Mouse (Mus musculus): Measurements from ENCODE around the gene Glipr1l1. TPM values are rescaled to one million over a fixed set of nuclear protein-coding genes. Genes with fewer than 3 reads are reported as not detected.
"Not testable (repeated sequence)": the region's sequence is repeated elsewhere in the genome, so short reads cannot be mapped to it uniquely, and the experiment has no call there.

Glipr1l1 gene
- not detected in 2 replicates for polyA plus RNA-seq (2014; fragmentation: Nextera tagmentation; extraction: Ambion mirVana)

DNA sequence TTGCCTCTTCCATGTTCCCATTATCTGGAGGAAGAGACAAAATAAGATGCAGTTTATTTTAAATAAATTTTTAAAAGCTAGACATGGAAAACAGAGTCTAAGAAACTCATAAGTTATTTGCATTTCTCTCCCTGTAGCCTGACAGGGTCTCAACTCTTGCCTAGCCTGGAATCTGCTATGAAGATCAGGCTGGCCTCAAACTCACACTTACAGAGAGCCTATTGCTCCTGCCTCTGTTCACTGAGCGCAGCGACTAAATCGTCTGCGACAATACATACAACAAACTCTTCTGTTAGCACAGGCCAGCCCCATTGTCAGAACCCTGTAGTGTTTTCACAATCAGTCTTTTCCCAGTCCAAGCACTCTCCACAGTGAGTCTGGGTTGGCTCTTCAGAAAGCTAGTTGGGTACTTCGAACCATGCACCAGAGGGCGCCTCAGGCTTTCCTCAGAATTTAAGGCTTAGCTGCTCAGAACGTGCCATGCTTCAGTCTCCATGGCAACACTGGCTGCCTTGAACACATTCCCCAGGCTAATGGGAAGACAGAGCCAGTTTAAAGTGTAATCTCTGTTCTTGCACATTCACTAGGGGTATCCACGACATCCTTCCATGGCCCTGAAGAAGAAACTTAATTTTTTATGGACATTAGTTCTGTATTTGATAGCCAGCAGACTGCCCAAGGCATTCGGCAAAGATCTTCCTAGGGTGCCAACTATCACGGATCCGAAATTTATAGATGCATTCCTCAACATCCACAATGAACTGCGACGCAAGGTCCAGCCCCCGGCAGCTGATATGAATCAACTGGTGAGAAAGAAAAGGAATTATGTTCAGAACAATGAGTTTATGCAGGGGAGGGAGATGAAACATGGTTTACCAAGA lies at the start of gene Glipr1l1:
Gene Glipr1l1, plus strand, starts transcription at position 488 of the 881 bp plus-strand sequence.
- Histone ChIP-seq H3K4me1 (ENCODE audit: insufficient read depth) (no peaks in the 10 kb centered on the region), H3K27ac (ENCODE audit: low read depth) (no peak within 1 kb of the TSS), H3K36me3 (ENCODE audit: insufficient read depth) (no peaks in the 10 kb centered on the region), H3K4me3 (ENCODE audit: low read depth, low read length) (no peak within 1 kb of the TSS), H3K9ac (no peak within 1 kb of the TSS), H3K27me3 (ENCODE audit: insufficient read depth, low read length) (no peaks in the 10 kb centered on the region), H3K9me3 (ENCODE audit: low read depth, low read length) (no peaks in the 10 kb centered on the region), H3K4me2 (no peak within 1 kb of the TSS)
- TF ChIP-seq CTCF (IDR thresholded peaks at IDR 0.05; ENCODE audit: low read depth): peak; percentile 64
- DNase-seq (peak; percentile 85), ATAC-seq (ENCODE audit: insufficient read depth) (peak; percentile 88)
- WGBS: 55% methylated on average over 14 of the region's 14 CpGs

DNA sequence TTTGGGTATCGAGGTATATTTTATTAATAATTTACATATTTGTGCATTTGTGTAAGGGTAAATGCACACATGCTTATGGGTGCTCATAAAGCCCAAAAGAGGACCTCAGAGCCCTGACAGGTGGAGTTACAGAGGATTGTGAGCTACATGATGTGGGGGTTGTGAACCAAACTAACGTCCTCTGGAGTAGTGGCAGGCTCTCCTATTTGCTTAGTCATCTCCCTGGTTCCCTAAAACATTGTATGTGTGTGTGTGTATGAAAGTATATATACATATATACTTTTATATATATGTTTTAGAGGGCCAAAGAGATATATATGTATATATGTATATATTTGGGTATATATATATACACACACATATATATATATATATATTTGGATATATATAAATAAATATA lies 36.4 kb upstream of the Glipr1l1 start:
- DNase-seq (no peak), ATAC-seq (ENCODE audit: insufficient read depth) (no peak)
- no peak overlapping the region for H3K27ac ChIP-seq (ENCODE audit: low read depth)
- H3K4me3 ChIP-seq (ENCODE audit: low read depth, low read length): no peak overlapping the region
- no peak for TF ChIP-seq CTCF (IDR thresholded peaks at IDR 0.05; ENCODE audit: low read depth)
- H3K36me3 ChIP-seq (ENCODE audit: insufficient read depth): no peaks in the 10 kb centered on the region
- no peaks in the 10 kb centered on the region for H3K4me1 ChIP-seq (ENCODE audit: insufficient read depth)
- H3K9me3 ChIP-seq (ENCODE audit: low read depth, low read length): no peaks in the 10 kb centered on the region
- 64% methylated on average over 2 of the region's 2 CpGs for WGBS
- no peak overlapping the region for H3K9ac ChIP-seq
- no peaks in the 10 kb centered on the region for H3K27me3 ChIP-seq (ENCODE audit: insufficient read depth, low read length)
- no peak overlapping the region for H3K4me2 ChIP-seq

DNA sequence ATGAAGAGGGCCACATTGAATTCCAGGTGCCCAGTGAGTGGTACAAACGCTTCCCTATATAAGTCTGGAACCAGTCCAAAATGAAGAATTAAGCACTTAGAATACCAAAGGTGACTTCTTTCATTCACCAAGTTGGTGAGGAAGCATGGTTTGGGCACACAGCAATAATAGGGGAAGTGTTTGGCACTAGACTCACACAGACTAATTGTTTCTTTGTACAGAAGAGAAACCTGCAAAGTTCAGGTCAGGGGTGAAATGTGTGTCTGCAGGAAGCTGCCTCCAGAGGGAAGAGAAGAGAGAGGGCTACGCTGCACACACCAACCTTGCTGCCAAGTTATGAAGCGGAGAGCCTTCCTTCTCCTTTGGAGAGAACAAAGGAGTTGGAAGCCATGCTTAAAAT lies 31.3 kb upstream of the Glipr1l1 start:
- not testable (repeated sequence) for H3K4me3 ChIP-seq (ENCODE audit: low read depth, low read length); DNase-seq; H3K36me3 ChIP-seq (ENCODE audit: insufficient read depth); ATAC-seq (ENCODE audit: insufficient read depth); H3K9me3 ChIP-seq (ENCODE audit: low read depth, low read length); H3K27me3 ChIP-seq (ENCODE audit: insufficient read depth, low read length); H3K9ac ChIP-seq; H3K4me1 ChIP-seq (ENCODE audit: insufficient read depth); H3K4me2 ChIP-seq; H3K27ac ChIP-seq (ENCODE audit: low read depth)
- WGBS: 74% methylated on average over 3 of the region's 3 CpGs

DNA sequence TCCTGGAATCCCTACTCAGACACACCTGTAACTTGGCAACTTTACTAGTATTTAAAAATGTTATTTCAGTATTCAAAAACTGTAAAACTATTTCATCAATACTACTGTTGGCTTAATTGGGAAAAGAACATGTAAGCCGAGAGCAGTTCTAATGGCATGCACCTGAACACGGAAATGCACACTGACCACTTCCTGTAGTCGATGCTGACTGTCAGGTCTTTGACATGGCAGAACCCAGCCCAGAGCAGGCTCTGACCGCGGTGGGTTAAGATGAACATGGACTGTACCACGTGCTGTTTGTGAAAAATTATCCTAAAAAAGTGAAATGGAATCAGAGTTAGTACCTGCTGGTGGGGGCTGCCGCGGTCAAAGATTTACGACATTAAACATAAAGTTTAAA lies 16.5 kb upstream of the Glipr1l1 start:
- WGBS: 79% methylated on average over 9 of the region's 9 CpGs
- H3K4me3 ChIP-seq (ENCODE audit: low read depth, low read length); H3K27me3 ChIP-seq (ENCODE audit: insufficient read depth, low read length); ATAC-seq (ENCODE audit: insufficient read depth); H3K4me2 ChIP-seq; H3K36me3 ChIP-seq (ENCODE audit: insufficient read depth); H3K4me1 ChIP-seq (ENCODE audit: insufficient read depth); H3K9ac ChIP-seq; H3K9me3 ChIP-seq (ENCODE audit: low read depth, low read length); DNase-seq; H3K27ac ChIP-seq (ENCODE audit: low read depth): not testable (repeated sequence)

DNA sequence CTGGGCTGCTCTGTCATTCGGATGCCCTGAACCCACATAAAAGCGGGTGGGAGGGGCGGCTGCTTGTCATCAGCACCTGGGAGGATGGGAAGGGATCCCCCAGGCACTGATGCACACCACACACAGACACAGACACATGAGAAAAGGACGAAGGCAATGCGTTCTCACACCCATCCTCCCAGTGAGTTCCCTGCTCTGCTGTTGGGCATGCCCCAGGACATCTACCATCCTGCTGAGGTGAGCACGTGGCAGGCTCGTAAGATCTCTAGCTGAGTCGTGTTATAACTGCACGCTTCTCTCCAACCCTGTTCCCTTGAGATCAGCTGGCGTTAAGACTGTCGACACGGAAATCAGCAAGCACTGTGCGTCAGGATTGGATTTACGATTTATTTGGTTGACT lies 15.7 kb upstream of the Glipr1l1 start:
- WGBS: 49% methylated on average over 13 of the region's 14 CpGs
- not testable (repeated sequence) for H3K27me3 ChIP-seq (ENCODE audit: insufficient read depth, low read length); DNase-seq; H3K9me3 ChIP-seq (ENCODE audit: low read depth, low read length); H3K27ac ChIP-seq (ENCODE audit: low read depth); H3K4me2 ChIP-seq; H3K4me3 ChIP-seq (ENCODE audit: low read depth, low read length); H3K9ac ChIP-seq; H3K36me3 ChIP-seq (ENCODE audit: insufficient read depth); H3K4me1 ChIP-seq (ENCODE audit: insufficient read depth)
- ATAC-seq (ENCODE audit: insufficient read depth): peak; percentile 56; the same call in 1 of the 2 replicates

DNA sequence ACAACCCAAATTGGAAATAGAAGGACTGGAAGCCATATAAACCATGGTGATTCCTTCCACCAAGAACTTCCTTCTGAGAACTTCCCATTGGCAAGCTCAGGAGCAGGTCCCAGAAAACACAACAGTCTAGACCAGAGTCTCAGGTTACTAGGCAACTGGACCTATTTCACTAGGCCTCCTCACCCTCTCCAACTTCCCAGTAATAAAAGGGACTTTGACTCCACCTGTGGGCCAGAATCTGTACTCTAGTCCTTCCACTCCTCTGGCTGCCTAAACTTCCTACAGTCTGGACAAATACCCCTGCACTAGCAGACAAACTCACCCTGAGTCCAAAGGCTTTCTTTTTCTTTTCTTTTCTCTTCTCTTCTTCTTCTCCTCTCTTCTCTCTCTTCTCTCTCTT lies 8.8 kb upstream of the Glipr1l1 start:
- Histone ChIP-seq H3K27me3 (ENCODE audit: insufficient read depth, low read length) (no peaks in the 10 kb centered on the region), H3K4me2 (no peak overlapping the region), H3K27ac (ENCODE audit: low read depth) (no peak overlapping the region), H3K4me3 (ENCODE audit: low read depth, low read length) (no peak overlapping the region), H3K4me1 (ENCODE audit: insufficient read depth) (no peaks in the 10 kb centered on the region), H3K36me3 (ENCODE audit: insufficient read depth) (no peaks in the 10 kb centered on the region), H3K9me3 (ENCODE audit: low read depth, low read length) (no peaks in the 10 kb centered on the region), H3K9ac (no peak overlapping the region)
- no peak for ATAC-seq (ENCODE audit: insufficient read depth)
- DNase-seq: no peak
- no peak for TF ChIP-seq CTCF (IDR thresholded peaks at IDR 0.05; ENCODE audit: low read depth)

DNA sequence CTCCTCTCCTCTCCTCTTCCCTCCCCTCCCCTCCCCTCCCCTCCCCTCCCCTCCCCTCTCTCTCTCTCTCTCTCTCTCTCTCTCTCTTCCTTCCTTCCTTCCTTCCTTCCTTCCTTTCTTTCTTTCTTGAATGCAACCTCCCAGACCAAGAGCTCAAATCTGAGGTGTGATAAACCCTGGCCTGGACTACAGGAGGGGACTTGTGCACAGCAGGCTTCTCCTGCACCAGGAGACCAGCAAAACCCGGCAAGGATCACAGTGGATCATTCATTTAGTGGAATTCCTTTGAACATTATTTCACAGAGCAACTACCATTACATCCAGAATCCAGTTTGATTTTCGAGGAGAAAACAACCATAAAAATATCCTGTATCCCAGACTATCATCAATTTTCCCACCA lies 8.0 kb upstream of the Glipr1l1 start:
- not testable (repeated sequence) for H3K27me3 ChIP-seq (ENCODE audit: insufficient read depth, low read length); H3K4me1 ChIP-seq (ENCODE audit: insufficient read depth); H3K36me3 ChIP-seq (ENCODE audit: insufficient read depth); H3K4me3 ChIP-seq (ENCODE audit: low read depth, low read length); H3K27ac ChIP-seq (ENCODE audit: low read depth); H3K9me3 ChIP-seq (ENCODE audit: low read depth, low read length); H3K9ac ChIP-seq; ATAC-seq (ENCODE audit: insufficient read depth); H3K4me2 ChIP-seq
- DNase-seq: peak; percentile 61
- WGBS: 69% methylated on average over 2 of the region's 2 CpGs

DNA sequence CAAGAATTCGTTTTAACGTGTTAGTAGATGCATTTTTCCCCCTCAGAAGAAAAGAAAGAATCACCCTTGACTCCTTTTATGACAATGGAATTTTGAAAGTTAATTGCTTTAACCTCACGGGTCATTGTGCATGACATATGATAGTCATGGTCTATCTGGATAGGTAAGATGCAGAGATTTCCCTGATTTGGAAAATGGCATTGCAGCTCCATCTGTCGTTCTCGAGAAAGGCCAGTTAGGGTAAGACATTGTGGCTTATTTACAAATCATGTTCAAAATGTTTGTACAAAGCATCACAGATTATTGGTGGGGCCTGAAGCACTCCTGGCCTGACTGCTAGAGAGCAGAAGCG lies 570 bp downstream of the Glipr1l1 start:
- not testable (repeated sequence) for H3K4me3 ChIP-seq (ENCODE audit: low read depth, low read length)

More for the DNA sequence above, 570 bp downstream of the Glipr1l1 start:
- not testable (repeated sequence) for H3K4me1 ChIP-seq (ENCODE audit: insufficient read depth); DNase-seq; H3K4me2 ChIP-seq; H3K9ac ChIP-seq; H3K36me3 ChIP-seq (ENCODE audit: insufficient read depth); H3K9me3 ChIP-seq (ENCODE audit: low read depth, low read length); H3K27me3 ChIP-seq (ENCODE audit: insufficient read depth, low read length); ATAC-seq (ENCODE audit: insufficient read depth); H3K27ac ChIP-seq (ENCODE audit: low read depth)
- WGBS: 81% methylated on average over 6 of the region's 6 CpGs

All from lung, embryonic 14.5 days (tissue).